Mouse (Mus musculus) gastrocnemius, postnatal 36 days (tissue): ENCODE data around the gene Gm11273. TPM values are rescaled to one million over a fixed set of nuclear protein-coding genes. Genes with fewer than 3 reads are reported as not detected.
A peak's percentile ranks its signal among the peaks of the same experiment; 100 is the strongest.

Experiments used
- DNase-seq, 2 experiments: peaks; one replicate each; pipeline ENCODE4 v3.0.0; 2022
- intact Hi-C: fragments of 180-260 bp; cut with DNase I; formaldehyde crosslinking; loops from one replicate; pipeline ENCODE4 v1.15.1; 2025
- total RNA-seq, 2 experiments: library from RNA; stranded (reverse); gene quantifications; 2 replicates each; pipeline ENCODE4 v1.2.3; 2021

Gene Gm11273
- total RNA-seq, 2 experiments from 2014 or later = 119 to 122 TPM

- intact Hi-C loops = loop anchor here (5.0 to 10.0 kb wide), 2 partner anchors 52 to 89 kb away; partner anchors contain the start of genes Zkscan3 and Zscan12
Measured at GRCm38 (mm10) chr13:21454133-21454532, 47.1 kb downstream of the Gm11273 start.

GRCm38 (mm10) chr13:21453449-21453848 is 47.8 kb downstream of the Gm11273 start, which contains the start of gene Zscan26:
Gene Zscan26, minus strand, starts transcription at chr13:21453730.
- DNase-seq = peak; percentile 73 to 82
- intact Hi-C loops = loop anchor here (5.0 to 10.0 kb wide), 2 partner anchors 51 to 89 kb away; partner anchors contain the start of genes Zkscan3 and Zscan12

More at GRCm38 (mm10) chr13:21454133-21454532, 47.1 kb downstream of the Gm11273 start:
- no peak for DNase-seq

DNA sequence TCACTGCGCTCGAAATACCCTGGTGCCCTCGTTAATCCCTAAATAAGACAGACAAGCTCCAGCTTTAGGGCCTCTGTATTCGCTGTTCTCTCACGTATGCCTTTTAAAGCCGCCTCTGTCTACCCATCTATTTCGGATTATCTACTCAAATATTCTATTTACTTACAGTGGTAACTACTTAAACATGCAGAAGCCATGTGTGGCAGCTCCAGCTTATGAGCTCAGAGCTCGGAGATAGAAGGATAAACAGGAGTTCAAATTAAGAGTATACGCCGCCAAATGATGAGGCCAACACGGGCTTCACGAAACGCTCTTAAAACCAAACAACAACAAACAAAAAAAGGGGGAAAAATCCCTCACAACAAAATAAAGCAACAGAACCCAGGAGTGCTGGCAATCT is 48.2 kb downstream of the Gm11273 start:
- no peak for DNase-seq
- intact Hi-C loops = loop anchor here (5.0 to 10.0 kb wide), 2 partner anchors 51 to 88 kb away; partner anchors contain the start of genes Zkscan3 and Zscan12

Other genes with a start within 250 kb of the Gm11273 start
- gene Gpx5, start 208.7 kb downstream of the Gm11273 start, total RNA-seq = not detected
- not detected for gene Gpx6, start 189.3 kb downstream of the Gm11273 start, total RNA-seq
- gene Olfr1367, start 154.5 kb downstream of the Gm11273 start, total RNA-seq = not detected
- gene Zscan12, start 138.6 kb downstream of the Gm11273 start, total RNA-seq = 1 to 10 TPM; 4.7 to 6.7 TPM
- 10 to 100 TPM; 14.7 to 14.9 TPM for gene Zkscan3, start 98.7 kb downstream of the Gm11273 start, total RNA-seq
- gene Pgbd1, start 60.4 kb downstream of the Gm11273 start, total RNA-seq = under 1 TPM; 0.20 to 0.36 TPM
- 10 to 100 TPM in 1 of 2 experiments, 1 to 10 TPM in 1; 8.8 to 11.9 TPM for gene Zscan26, start 47.7 kb downstream of the Gm11273 start, total RNA-seq
- gene Nkapl, start 32.9 kb downstream of the Gm11273 start, total RNA-seq = under 1 TPM in 1 of 2 experiments, not detected in 1; 0.17 TPM
- gene Zkscan4, start 22.5 kb downstream of the Gm11273 start, total RNA-seq = under 1 TPM; 0.25 to 0.43 TPM
- not detected for gene Gm10065, start 22.0 kb downstream of the Gm11273 start, total RNA-seq
- 10 to 100 TPM; 21.6 to 22.8 TPM for gene AK157302, start 6.2 kb downstream of the Gm11273 start, total RNA-seq
- gene Zkscan8, start 29.7 kb upstream of the Gm11273 start, total RNA-seq = 1 to 10 TPM; 4.0 to 6.2 TPM
- not detected for gene Olfr1366, start 41.4 kb upstream of the Gm11273 start, total RNA-seq
- not detected for gene Olfr1535, start 58.5 kb upstream of the Gm11273 start, total RNA-seq
- not detected for gene Olfr1364, start 80.3 kb upstream of the Gm11273 start, total RNA-seq
- not detected for gene Olfr1362, start 112.6 kb upstream of the Gm11273 start, total RNA-seq
- not detected for gene Olfr11, start 141.1 kb upstream of the Gm11273 start, total RNA-seq
- not detected for gene Olfr1361, start 162.0 kb upstream of the Gm11273 start, total RNA-seq
- not detected for gene Olfr1360, start 176.0 kb upstream of the Gm11273 start, total RNA-seq
- not detected for gene Olfr1359, start 196.7 kb upstream of the Gm11273 start, total RNA-seq
- 10 to 100 TPM; 10.7 to 18.2 TPM for gene Hist1h2bl, start 214.7 kb upstream of the Gm11273 start, total RNA-seq
- gene Hist1h2ai, start 215.0 kb upstream of the Gm11273 start, total RNA-seq = 1 to 10 TPM; 3.3 to 8.8 TPM
- 10 to 100 TPM; 12.6 to 15.0 TPM for gene Hist1h3h, start 216.2 kb upstream of the Gm11273 start, total RNA-seq
- 1 to 10 TPM; 2.0 to 3.5 TPM for gene Hist1h2bm, start 220.6 kb upstream of the Gm11273 start, total RNA-seq
- gene Hist1h4j, start 233.6 kb upstream of the Gm11273 start, total RNA-seq = 1 to 10 TPM; 2.0 to 3.2 TPM
- 10 to 100 TPM; 27.0 to 38.7 TPM for gene Hist1h4k, start 249.1 kb upstream of the Gm11273 start, total RNA-seq